ENCODE assay signal across 11 mouse cellular contexts in genomic region chr8:111787683-111788082, GRCm38 (mm10). TPM values are rescaled to one million over a fixed set of nuclear protein-coding genes. Genes with fewer than 3 reads are reported as not detected.
A peak's percentile ranks its signal among the peaks of the same experiment; 100 is the strongest.
DNase-seq lines count a peak whose midpoint lies in the region; ATAC-seq and TF ChIP-seq lines count a peak whose summit lies in the region.
"Had no signal": no experiment of that assay in that cellular context is flagged by ENCODE, and none has a peak within 500 bp of the region (broad histone marks: within the 10 kb centered on the region; RNA-seq: fewer than 3 reads in every experiment).

No protein-coding gene starts in this region.

- TF ChIP-seq EP300 in ES-Bruce4 (IDR thresholded peaks at IDR 0.05; ENCODE audit: insufficient read depth, low read depth, low read length), result no peak

- no peak for ATAC-seq in heart, embryonic 14.5 days (ENCODE audit: insufficient number of reproducible peaks, insufficient read depth, low FRiP score, low read depth)
- peak; percentile 29; the same call in 1 of the 2 replicates for ATAC-seq in embryonic facial prominence, embryonic 11.5 days (replicated peaks; ENCODE audit: insufficient number of reproducible peaks, low FRiP score, low TSS enrichment, low read depth)
- ATAC-seq in limb, embryonic 12.5 days (ENCODE audit: insufficient number of reproducible peaks, insufficient read depth, low FRiP score, low TSS enrichment, low read depth), result no peak

- no peaks in the 10 kb centered on the region for H3K9me3 ChIP-seq in heart, embryonic 14.5 days (ENCODE audit: control insufficient read depth, low read length)
- H3K9me3 ChIP-seq in ES-Bruce4 (replicated peaks; ENCODE audit: control insufficient read depth, insufficient read depth, low read length, poor library complexity, severe bottlenecking), result no peaks in the 10 kb centered on the region
- H3K9me3 ChIP-seq in embryonic facial prominence, embryonic 11.5 days (replicated peaks; ENCODE audit: control insufficient read depth, low read length), result no peaks in the 10 kb centered on the region
- H3K9me3 ChIP-seq in limb, embryonic 12.5 days, result no peaks in the 10 kb centered on the region

- H3K4me1 ChIP-seq in heart, embryonic 14.5 days (ENCODE audit: control insufficient read depth in 2 of 2, insufficient read depth in 2 of 2, low read length in 2 of 2), result peaks cover 24 to 52% of the 10 kb centered on the region in 2 experiments
- peaks cover 17% of the 10 kb centered on the region for H3K4me1 ChIP-seq in ES-Bruce4 (ENCODE audit: control insufficient read depth, insufficient read depth, low read length)
- H3K4me1 ChIP-seq in embryonic facial prominence, embryonic 11.5 days (ENCODE audit: control insufficient read depth, insufficient read depth, low read length), result no peaks in the 10 kb centered on the region; the same call in 1 of the 2 replicates
- peaks cover 38% of the 10 kb centered on the region for H3K4me1 ChIP-seq in limb, embryonic 12.5 days (replicated peaks)

- H3K27me3 ChIP-seq in heart, embryonic 14.5 days (ENCODE audit: control insufficient read depth, insufficient read depth, low read length), result no peaks in the 10 kb centered on the region
- no peaks in the 10 kb centered on the region for H3K27me3 ChIP-seq in ES-Bruce4 (ENCODE audit: control insufficient read depth, insufficient read depth, low read length, poor library complexity, severe bottlenecking)
- no peaks in the 10 kb centered on the region for H3K27me3 ChIP-seq in embryonic facial prominence, embryonic 11.5 days (ENCODE audit: control insufficient read depth, insufficient read depth, low read length)
- no peaks in the 10 kb centered on the region for H3K27me3 ChIP-seq in limb, embryonic 12.5 days

- peak overlapping the region; percentile 28 for H3K9ac ChIP-seq in heart, embryonic 14.5 days (ENCODE audit: low read length)
- H3K9ac ChIP-seq in ES-Bruce4 (ENCODE audit: low read depth, poor library complexity, severe bottlenecking), result peak overlapping the region; percentile 19
- no peak overlapping the region for H3K9ac ChIP-seq in embryonic facial prominence, embryonic 11.5 days (replicated peaks; ENCODE audit: low read length)
- H3K9ac ChIP-seq in limb, embryonic 12.5 days (replicated peaks), result no peak overlapping the region

- H3K36me3 ChIP-seq in heart, embryonic 14.5 days (ENCODE audit: control insufficient read depth, insufficient read depth, low read length), result no peaks in the 10 kb centered on the region
- H3K36me3 ChIP-seq in ES-Bruce4 (ENCODE audit: control insufficient read depth, insufficient read depth, low read length, poor library complexity, severe bottlenecking), result 0 out of 2 replicates have a peak, but pooled peaks cover 5% of the 10 kb centered on the region
- H3K36me3 ChIP-seq in embryonic facial prominence, embryonic 11.5 days (replicated peaks; ENCODE audit: control insufficient read depth, insufficient read depth, low read depth, low read length), result no peaks in the 10 kb centered on the region
- peaks cover 9% of the 10 kb centered on the region; the same call in 1 of the 2 replicates for H3K36me3 ChIP-seq in limb, embryonic 12.5 days

- peak overlapping the region; percentile 18 to 68; a peak in 3 of 4 replicates for H3K27ac ChIP-seq in heart, embryonic 14.5 days (replicated peaks in 1 of 2; ENCODE audit: control insufficient read depth in 1 of 2, insufficient read depth in 1 of 2, low read depth in 2 of 2, low read length in 2 of 2)
- peak overlapping the region; percentile 96 for H3K27ac ChIP-seq in ES-Bruce4 (ENCODE audit: insufficient read depth, low read length)
- H3K27ac ChIP-seq in embryonic facial prominence, embryonic 11.5 days (replicated peaks; ENCODE audit: low read depth, low read length), result peak overlapping the region; percentile 47; the same call in 1 of the 2 replicates
- H3K27ac ChIP-seq in limb, embryonic 12.5 days, result peak overlapping the region; percentile 57

- TF ChIP-seq CTCF in ES-Bruce4 (IDR thresholded peaks at IDR 0.05; ENCODE audit: low read depth, low read length), result no peak

- H3K4me2 ChIP-seq in heart, embryonic 14.5 days (ENCODE audit: low read length), result peak overlapping the region; percentile 36
- no peak overlapping the region for H3K4me2 ChIP-seq in embryonic facial prominence, embryonic 11.5 days (ENCODE audit: low read depth, low read length)
- H3K4me2 ChIP-seq in limb, embryonic 12.5 days, result peak overlapping the region; percentile 13; the same call in 1 of the 2 replicates

- 33% methylated on average over 4 of the region's 4 CpGs for WGBS in heart, embryonic 14.5 days
- 22% methylated on average over 4 of the region's 4 CpGs for WGBS in embryonic facial prominence, embryonic 11.5 days
- 27% methylated on average over 4 of the region's 4 CpGs for WGBS in limb, embryonic 12.5 days

- intact Hi-C loops in heart, postnatal 14 days (cut with DNase I), result loop anchor here (5.0 kb wide), 1 partner anchor 35 kb away; no protein-coding TSS in a partner anchor

- no peak for DNase-seq in heart, postnatal 14 days
- peak; percentile 49 for DNase-seq in embryonic facial prominence, embryonic 11.5 days (ENCODE audit: low spot score)
- no peak for DNase-seq in c-Kit-positive CD71-positive TER-119-positive erythroid progenitor cells, embryonic 14.5 days (ENCODE audit: low spot score)
- DNase-seq in ovary, postnatal 14 days (ENCODE audit: low spot score), result no peak
- DNase-seq in urinary bladder, postnatal 25 days (ENCODE audit: low spot score), result no peak
- DNase-seq: thymus, postnatal 25 days had no signal

- no peak overlapping the region for H3K4me3 ChIP-seq in heart, embryonic 14.5 days (ENCODE audit: control insufficient read depth in 1 of 2, insufficient read depth in 1 of 2, low read depth in 1 of 2, low read length in 2 of 2)
- H3K4me3 ChIP-seq in ES-Bruce4 (ENCODE audit: low read depth, low read length), result no peak overlapping the region
- H3K4me3 ChIP-seq in embryonic facial prominence, embryonic 11.5 days (ENCODE audit: low read depth, low read length), result no peak overlapping the region
- no peak overlapping the region for H3K4me3 ChIP-seq in limb, embryonic 12.5 days (replicated peaks)

- no peak for TF ChIP-seq POLR2A in ES-Bruce4 (IDR thresholded peaks at IDR 0.05; ENCODE audit: insufficient read depth, low read length)

RNA-seq across cellular contexts. Expression of gene Bcar1, which starts 44.1 kb away (rescaled TPM):
- polyA plus RNA-seq in heart, embryonic 14.5 days (2014; fragmentation: Nextera tagmentation; extraction: Ambion mirVana), result 49.5 and 50.8 TPM in 2 replicates
- total RNA-seq in heart, postnatal 14 days (2021), result 10 to 100 TPM; 27.1 to 35.7 TPM
- 59.8 and 64.6 TPM in 2 replicates for polyA plus RNA-seq in ES-Bruce4 (2011; ENCODE audit: insufficient read depth, insufficient read length, low read depth, missing spikeins)
- 30.9 and 36.5 TPM in 2 replicates for polyA plus RNA-seq in embryonic facial prominence, embryonic 11.5 days (2014; fragmentation: Nextera tagmentation; extraction: Ambion mirVana)
- 39.5 and 39.7 TPM in 2 replicates for polyA plus RNA-seq in limb, embryonic 12.5 days (2016; fragmentation: Nextera tagmentation; extraction: Ambion mirVana)
- total RNA-seq: common myeloid progenitor, adult 5-6 weeks; megakaryocyte-erythroid progenitor cell, adult 5-6 weeks had no signal

Comparison
In these comparisons a context has a peak if more than half of its experiments do, and no peak if none do; other contexts are left out.
1. H3K27ac ChIP-seq: peak in every context shown above with its lines; median percentile 96 in ES-Bruce4; 57 in limb, embryonic 12.5 days; 47 in embryonic facial prominence, embryonic 11.5 days; 43 in heart, embryonic 14.5 days.
2. H3K9ac ChIP-seq: peak in heart, embryonic 14.5 days (single experiment) and ES-Bruce4 (single experiment); none in embryonic facial prominence, embryonic 11.5 days (single experiment) and limb, embryonic 12.5 days (single experiment).